9 mouse cellular contexts compared by ENCODE assay signal in the genomic region with DNA sequence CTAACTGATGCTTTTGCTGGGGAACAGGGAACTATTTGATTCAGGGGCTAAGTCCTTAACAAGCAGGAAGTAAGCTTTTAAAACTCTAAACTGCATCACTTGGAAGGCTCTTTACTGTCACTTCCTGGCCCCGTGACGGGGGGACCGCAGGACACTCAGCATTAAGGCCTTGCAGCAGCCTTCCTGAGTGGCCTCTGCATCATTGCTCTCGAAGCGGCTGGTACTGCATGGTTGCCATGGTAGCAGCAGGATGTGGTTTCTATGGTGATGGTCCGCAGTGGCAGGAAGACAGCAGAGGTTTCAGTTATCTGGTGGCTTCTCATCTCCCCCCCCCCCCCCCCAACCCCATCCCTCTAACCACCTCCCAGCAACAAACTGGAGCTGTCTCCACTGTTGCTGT.
DNase-seq lines count a peak whose midpoint lies in the region; ATAC-seq lines count a peak whose summit lies in the region.
"Had no signal": no experiment of that assay in that cellular context is flagged by ENCODE, and none has a peak within 500 bp of the region (broad histone marks: within the 10 kb centered on the region; RNA-seq: fewer than 3 reads in every experiment).

No protein-coding gene starts in this region.

- peak; percentile 50 to 61 for DNase-seq in cerebellum, postnatal 14 days
- DNase-seq in cerebellum, adult 11-12 months, result no peak
- peak; percentile 63 to 72 for DNase-seq in frontal cortex, adult 2 months (ENCODE audit: extremely low spot score in 1 of 2, low spot score in 1 of 2)
- DNase-seq in left cerebral cortex, adult 18-20 months (ENCODE audit: low spot score in 2 of 2), result peak; percentile 40 to 69
- DNase-seq in thymus, postnatal 36 days, result peak; percentile 74 to 83
- DNase-seq in heart, adult 9 months (ENCODE audit: low spot score in 2 of 2), result no peak
- DNase-seq in testis, postnatal 10 days (ENCODE audit: low spot score), result no peak

- no peaks in the 10 kb centered on the region for H3K27me3 ChIP-seq in neural tube, embryonic 15.5 days (replicated peaks)
- H3K27me3 ChIP-seq: limb, embryonic 15.5 days had no signal

- peaks cover 62% of the 10 kb centered on the region for H3K4me1 ChIP-seq in neural tube, embryonic 15.5 days

- peak overlapping the region; percentile 81 for H3K27ac ChIP-seq in neural tube, embryonic 15.5 days (replicated peaks)
- H3K27ac ChIP-seq: limb, embryonic 15.5 days had no signal

- ATAC-seq in neural tube, embryonic 15.5 days (ENCODE audit: low FRiP score), result peak; percentile 82

- H3K9me3 ChIP-seq in neural tube, embryonic 15.5 days (replicated peaks), result no peaks in the 10 kb centered on the region
- H3K9me3 ChIP-seq: limb, embryonic 15.5 days had no signal

- no peaks in the 10 kb centered on the region for H3K36me3 ChIP-seq in neural tube, embryonic 15.5 days

- no peak overlapping the region for H3K9ac ChIP-seq in neural tube, embryonic 15.5 days (replicated peaks)
- H3K9ac ChIP-seq: limb, embryonic 15.5 days had no signal

- no peak overlapping the region for H3K4me3 ChIP-seq in neural tube, embryonic 15.5 days (replicated peaks)
- H3K4me3 ChIP-seq: limb, embryonic 15.5 days had no signal

- 11% methylated on average over 6 of the region's 6 CpGs for WGBS in neural tube, embryonic 15.5 days

- peak overlapping the region; percentile 41 for H3K4me2 ChIP-seq in neural tube, embryonic 15.5 days
- H3K4me2 ChIP-seq: limb, embryonic 15.5 days had no signal

Comparison
In these comparisons a context has a peak if more than half of its experiments do, and no peak if none do; other contexts are left out.
1. DNase-seq: peak in cerebellum, postnatal 14 days (2 of 2), frontal cortex, adult 2 months (2 of 2), left cerebral cortex, adult 18-20 months (2 of 2) and thymus, postnatal 36 days (2 of 2); none in cerebellum, adult 11-12 months (single experiment), heart, adult 9 months (0 of 2) and testis, postnatal 10 days (single experiment).